Mouse (Mus musculus): ENCODE measurements at regions not wholly inside any gene's neighbourhood (a gene's known extent, or its start where the extent isn't known, plus 50 kb on each side); places are given as distances from the start of the nearest gene placed in this dataset.

DNA sequence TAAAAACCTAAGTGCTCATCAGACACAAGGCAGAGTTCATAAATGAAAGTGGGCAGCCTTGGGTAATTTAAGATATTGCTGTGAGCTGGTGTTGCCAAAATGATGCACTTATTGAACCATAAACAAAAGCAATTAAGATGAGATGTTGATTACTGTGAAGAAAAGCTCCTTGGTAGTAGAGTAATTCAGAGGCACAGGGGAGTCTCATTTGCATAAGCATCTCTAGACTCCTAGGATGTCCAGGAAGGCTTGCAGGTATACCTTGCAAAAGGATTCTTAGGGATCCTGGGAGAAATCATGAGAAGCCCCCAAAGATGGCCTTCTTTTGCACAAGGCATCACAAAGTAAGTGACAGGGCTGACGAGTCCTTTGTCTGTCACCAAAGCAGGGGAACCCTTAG lies 640.5 kb upstream of the Cdh11 start:
- no peak for DNase-seq (ENCODE audit: low read depth in 2 of 2, low spot score in 2 of 2)

DNA sequence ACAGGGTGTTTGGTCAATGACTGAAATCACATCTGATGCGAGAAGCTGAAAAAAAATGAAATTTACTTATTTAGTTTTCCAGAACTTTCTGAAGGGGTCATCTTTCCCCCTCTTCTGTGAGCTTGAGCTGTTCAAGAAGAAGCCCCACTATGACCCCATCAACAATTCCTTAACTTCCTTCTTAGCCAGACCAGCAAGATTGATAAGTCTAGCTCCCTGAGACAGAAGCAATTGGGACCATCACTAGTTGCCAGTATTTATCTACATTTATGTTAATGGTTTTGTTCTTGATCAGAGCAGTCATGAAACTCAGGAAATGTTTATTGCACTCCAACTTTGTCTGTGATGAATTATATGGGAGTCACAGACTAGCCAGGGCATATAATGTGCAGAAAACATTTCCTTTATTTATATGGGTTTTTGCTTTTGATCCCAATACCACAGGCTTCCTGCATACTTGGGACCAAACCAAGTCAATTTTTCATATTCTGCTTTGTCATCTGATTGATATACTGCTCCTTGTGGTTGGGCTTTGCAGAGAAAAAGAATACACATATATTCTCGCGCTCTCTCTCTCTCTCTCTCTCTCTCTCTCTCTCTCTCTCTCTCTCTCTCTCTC lies 645.5 kb upstream of the Cdh11 start:
- no peak for DNase-seq (ENCODE audit: low read depth in 2 of 2, low spot score in 2 of 2)

DNA sequence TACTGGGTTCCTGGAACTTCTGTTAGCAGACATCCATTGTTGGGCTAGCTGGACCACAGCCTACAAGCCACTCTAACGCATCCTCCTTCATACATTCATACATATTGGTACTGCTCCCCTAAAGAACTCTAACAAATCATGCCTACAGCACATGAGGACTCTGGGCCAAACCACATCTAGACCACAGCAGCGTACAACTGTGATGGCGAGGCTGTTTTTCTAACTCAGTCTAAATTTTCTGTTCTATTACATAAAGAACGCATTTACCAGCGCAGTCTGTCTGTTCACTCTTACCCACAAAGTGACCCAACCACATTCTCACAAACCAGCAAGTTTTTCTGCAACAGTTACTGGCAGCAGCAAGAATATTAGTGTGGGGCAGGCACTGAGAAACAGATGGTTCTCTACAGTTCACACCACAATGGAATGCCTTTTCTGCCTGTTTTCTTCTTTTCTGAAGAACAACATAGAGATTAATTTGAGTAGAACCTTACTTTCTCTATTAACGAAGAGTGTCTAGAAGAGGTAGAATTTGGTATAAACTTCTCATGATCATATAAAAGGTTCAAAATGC lies 648.2 kb upstream of the Cdh11 start:
- no peak for DNase-seq (ENCODE audit: low read depth in 2 of 2, low spot score in 2 of 2)

DNA sequence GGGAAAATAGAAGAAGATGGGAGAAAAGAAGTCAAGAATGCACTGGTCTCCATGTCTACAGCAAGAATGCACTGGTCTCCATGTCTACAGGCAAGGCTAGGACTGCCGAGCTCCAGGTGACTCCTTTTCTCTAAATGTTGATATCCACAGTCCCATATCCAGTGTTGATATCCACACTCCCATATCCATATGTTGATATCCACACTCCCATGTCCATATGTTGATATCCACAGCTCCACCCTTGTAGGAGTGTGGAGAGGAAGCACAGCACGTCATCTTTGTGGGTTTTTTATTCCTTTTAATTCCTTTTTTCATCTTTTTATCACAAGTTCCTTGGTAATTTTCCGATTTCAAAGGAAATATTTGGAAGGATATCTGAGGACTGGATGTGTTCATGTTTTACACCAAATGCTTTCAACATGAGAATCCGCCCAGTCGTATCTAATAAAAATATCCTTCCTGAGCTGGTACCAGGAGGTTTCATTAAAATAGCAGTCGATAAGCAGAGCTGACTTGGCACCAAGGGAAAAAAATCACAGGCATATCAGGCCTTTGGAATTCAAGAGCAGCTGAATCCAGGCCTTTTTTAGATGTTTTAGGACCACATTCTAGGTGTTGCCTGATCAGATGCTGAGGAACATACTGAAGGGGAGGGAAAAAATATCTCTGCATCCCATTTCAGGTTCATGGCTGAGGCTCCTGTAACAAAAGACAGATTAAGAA lies 653.7 kb upstream of the Cdh11 start:
- DNase-seq (ENCODE audit: low read depth in 2 of 2, low spot score in 2 of 2) = no peak

DNA sequence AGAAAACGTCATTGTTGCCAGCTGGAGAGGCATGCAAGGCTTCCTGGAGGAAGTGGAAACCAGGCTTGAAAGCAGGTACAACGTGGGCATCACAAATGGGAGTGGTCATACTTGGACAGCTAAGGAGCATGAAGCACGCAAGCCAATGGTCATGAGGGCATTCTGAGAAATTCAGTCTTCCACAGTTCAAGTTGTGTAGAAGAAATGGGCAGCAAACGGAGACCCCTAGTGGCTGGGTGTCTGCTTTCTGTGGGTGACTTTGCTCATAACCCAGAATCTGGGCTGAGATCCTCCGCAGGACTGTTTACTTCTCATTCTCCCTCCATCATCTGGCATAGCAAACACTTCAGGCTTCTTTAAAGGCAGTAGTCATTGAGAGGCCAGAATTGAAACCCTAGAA lies 655.7 kb upstream of the Cdh11 start:
- DNase-seq (ENCODE audit: low read depth in 2 of 2, low spot score in 2 of 2) = no peak

DNA sequence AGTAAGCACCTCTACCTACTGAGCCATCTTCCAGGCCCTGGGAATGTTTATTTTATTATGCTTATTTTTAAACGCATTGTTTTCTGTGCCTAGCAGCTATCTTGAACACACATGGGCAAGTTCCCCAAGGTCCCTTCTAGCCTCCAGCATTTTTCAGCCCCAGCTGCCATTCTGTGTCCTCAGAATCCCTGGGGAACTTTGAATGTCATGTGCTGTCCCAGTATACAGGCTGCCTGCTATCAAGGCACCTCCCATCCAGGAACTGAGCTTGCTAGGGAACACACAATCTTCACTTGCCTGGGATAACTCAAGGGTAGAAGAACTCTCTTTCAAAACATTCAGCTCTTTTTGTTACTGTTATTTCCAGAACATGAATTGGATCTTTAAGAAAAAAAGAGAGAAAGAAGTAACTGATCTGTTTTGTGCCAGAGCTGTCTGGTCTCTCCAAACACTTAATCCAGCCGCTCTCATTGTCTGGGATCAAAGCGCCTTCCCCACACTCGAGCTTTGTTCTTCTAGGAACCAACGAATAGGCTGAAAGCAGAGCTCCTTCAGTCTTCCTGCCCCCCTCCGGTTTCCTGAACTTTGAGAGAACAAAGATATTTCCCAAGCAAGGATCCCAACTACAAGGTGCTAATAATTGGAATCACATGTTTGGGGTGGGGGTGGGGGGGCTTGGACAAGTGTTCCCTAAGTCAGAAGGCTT lies 657.1 kb upstream of the Cdh11 start:
- DNase-seq (ENCODE audit: low read depth in 2 of 2, low spot score in 2 of 2) = no peak

DNA sequence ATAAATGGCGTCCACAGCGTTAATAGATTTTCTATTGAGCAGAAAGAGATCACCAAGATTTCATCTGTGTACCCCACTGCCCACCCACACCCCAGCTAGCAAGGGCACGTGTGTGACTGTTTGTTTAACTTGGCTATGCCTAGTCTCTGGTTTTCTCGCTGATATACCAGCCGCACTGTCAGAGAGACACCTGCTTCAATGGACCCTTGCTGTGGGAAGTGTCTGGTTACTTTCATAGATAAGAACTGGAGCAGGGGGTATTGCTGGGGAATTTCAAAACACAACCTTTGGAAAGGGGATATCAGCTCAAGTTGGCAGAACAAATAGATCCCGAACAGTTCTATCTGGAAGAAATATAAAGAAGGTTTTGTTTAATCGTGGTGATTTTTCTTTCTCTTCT lies 656.8 kb upstream of the Cdh5 start:
- no peak for DNase-seq (ENCODE audit: low read depth in 2 of 2, low spot score in 2 of 2)

DNA sequence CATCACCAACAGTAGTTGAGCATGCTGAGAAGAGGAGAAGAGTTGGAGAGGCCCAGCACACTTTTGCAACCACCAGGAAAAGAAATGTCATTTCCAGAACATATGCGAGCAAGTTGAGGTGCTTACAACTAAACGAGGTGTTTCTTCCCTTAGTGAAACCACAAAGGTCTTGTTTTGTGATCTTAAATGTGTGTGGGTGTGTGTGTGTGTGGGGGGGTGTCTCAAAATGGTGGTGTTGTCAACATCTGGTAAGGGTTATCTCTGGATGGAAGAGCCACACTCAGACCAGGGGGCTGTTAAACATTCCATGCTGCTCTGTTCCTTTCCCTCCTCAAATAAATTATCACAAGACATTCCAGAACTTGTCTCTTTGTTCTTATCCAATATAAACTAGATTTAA lies 656.0 kb upstream of the Cdh5 start:
- DNase-seq (ENCODE audit: low read depth in 2 of 2, low spot score in 2 of 2) = no peak

DNA sequence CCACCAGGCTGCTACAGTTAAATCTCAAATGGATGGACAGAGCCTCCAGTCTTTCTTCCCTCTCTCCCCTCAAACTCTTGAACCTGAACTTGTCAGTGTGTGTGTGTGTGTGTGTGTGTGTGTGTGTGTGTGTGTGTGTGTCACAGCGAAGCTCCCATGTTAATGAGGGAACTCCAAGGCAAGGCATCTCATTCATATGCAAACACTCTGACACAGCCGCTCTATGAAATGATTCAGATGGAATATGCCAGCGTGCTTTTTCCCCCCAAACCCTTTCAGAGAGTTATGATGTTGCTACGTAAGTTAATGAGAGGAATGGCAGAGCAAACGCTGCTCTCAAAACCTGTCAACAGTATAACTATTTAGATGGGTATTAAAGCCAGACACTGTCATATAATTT lies 653.5 kb upstream of the Cdh5 start:
- DNase-seq (ENCODE audit: low read depth in 2 of 2, low spot score in 2 of 2) = no peak

DNA sequence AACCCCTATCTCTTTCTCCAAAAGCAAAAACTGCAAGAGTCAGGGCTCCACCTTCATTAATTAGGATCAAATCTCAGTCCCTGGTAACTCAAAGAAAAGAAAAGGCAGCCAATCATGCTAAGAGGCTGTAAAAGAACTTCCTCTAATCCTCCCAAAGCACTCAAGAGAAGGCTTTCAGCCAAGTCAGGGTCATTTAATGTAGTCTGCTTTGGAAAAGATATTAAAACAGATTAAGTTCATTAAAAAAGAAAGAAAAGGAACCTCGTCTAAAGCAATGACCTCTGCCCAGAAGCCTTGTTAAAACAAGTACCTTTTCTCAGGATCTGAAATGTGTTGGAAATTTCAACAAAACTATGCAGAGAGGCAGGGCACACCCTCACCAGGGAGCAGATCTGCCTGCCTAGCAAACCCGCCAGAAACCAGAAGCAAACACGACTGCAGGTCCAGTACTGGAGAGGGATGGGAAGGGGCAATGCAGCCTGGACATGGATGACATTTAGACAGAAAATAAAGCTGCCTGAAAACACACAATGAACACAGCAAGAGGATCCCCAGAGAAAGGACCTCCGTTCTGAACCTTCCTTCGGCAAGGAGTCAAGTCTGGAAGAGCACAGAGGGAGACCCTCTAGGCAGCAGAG lies 649.9 kb upstream of the Cdh5 start:
- no peak for DNase-seq (ENCODE audit: low read depth in 2 of 2, low spot score in 2 of 2)

DNA sequence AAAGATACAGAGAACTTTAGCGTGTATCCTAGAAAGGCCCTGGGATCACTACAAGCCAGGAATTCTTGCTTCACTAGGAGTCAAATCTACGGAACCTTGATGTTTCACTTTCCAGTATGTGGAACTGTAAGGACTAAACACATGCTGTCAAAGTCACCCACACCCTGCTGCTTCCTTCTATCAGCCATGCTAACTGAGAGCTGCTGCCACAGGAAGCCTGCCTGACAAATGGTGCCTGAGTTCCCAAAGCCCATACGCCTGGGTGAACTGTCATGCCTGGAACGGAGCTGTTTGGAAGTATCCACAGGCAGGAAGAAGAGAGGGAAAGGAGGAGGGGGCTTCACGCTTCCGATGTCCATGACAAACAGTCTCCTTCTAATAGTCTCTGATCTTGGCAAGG lies 644.2 kb upstream of the Cdh5 start:
- DNase-seq (ENCODE audit: low read depth in 2 of 2, low spot score in 2 of 2) = no peak

DNA sequence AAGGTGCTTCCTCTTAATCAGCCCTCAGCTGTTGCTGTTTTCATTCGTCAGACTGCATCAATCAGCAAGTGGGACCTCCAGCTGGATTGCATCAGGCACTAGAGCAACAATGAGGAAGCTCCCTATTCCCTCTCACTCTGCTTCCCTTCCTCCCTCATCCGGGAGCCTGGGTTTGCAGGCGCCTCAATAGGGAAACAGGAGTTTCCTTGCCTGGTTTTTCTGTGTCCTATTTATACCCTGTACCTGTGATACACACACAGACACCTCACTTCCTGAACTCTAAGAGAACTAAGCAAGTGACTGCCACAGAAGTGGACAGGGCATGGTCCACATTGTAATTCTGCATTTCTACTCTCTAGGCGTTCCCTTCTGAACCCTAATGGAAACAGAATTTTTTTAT lies 637.9 kb upstream of the Cdh5 start:
- DNase-seq (ENCODE audit: low read depth in 2 of 2, low spot score in 2 of 2) = no peak

DNA sequence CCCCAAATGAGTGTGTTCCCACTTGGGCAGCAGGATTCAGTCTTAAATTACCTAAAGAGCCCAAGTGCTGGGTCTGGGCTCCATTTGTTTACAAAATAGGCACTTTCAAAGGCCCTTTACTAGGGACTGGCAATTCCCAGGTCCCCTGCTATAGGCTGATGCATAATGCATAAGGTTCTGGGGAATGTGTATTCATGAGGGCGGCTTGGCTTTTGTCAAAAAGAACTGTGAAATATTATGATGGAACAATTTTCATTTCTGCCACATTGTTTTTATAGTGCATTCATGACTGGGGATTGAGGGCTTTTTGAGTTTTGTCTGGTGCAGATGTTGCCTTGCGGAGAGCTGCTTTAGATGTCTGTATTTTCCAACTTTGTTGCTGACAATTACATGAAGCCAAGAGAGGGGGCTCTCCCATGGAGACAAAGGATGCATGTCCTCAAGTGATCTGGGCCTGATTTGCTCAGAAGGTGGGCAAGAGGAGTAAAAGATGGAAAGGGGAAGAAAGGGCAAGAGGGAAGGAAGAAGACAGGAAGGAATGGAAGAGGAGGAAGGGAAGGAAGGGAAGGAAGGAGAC lies 636.6 kb upstream of the Cdh5 start:
- no peak for DNase-seq (ENCODE audit: low read depth in 2 of 2, low spot score in 2 of 2)

DNA sequence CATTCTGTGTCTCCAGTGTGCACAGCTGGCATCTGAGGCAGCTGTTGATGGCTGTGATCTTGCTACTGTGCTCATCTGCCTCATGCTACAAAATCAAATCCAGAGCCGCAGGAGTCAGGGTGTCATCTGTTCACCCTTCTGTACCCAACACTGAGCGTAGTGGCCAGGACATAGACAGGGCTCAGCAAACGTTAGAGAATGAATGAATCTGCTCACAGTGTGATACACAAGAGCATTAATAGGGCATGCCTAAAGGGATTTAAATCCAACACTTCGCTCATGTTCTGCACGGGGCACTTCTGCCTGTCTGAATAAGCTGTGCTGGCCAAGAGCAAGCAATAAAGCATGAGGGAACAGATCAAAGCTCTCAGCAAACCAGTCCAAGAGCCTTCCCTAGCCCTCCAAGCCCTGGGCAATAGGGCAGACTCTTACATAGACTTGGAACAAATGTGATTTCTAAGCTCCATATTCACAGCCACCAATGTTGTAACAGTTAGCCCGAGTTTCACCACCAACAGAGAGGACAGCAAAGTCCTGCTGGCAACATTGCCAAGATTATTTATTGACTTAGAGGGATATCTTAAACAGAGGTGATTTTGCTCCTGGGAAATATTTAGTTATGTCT lies 633.8 kb upstream of the Cdh5 start:
- no peak for DNase-seq (ENCODE audit: low read depth in 2 of 2, low spot score in 2 of 2)

DNA sequence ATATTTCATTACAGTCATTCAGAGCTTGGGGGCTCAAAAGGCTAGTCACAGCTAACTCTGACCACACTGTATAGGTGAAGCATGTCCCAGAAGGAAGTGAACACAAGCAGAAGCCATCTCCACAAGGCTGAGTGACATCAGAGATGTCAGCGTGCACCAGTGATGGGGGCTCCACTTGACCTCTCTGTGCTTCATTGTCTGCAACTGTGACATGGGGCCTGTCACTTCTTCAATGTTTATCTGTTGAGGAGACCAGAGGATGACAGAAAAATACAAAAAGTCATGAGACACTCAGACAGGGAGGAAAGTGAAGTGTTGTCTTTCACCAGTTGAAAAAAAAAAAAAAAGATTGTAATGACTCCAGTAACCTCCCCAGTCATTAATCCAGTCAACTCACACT lies 632.4 kb upstream of the Cdh5 start:
- DNase-seq (ENCODE audit: low read depth in 2 of 2, low spot score in 2 of 2) = no peak

DNA sequence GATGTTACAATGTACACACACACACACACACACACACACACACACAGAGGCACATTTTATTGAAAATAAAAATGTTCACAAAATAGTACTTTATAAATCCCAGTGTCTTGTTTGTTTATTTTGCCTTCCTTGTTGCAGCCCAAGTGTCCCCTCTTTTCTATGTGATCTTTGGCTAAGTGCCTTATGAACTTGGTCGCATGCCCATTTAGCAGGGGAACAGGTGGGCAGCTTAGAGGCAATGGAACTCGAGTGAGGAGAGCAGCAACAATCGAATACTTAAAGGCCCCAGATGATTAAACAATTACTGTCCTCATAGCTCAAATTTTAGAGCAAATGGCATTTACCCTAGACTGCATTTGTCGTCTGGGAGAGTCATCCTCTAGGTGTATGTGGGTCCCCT lies 631.1 kb upstream of the Cdh5 start:
- DNase-seq (ENCODE audit: low read depth in 2 of 2, low spot score in 2 of 2) = no peak

DNA sequence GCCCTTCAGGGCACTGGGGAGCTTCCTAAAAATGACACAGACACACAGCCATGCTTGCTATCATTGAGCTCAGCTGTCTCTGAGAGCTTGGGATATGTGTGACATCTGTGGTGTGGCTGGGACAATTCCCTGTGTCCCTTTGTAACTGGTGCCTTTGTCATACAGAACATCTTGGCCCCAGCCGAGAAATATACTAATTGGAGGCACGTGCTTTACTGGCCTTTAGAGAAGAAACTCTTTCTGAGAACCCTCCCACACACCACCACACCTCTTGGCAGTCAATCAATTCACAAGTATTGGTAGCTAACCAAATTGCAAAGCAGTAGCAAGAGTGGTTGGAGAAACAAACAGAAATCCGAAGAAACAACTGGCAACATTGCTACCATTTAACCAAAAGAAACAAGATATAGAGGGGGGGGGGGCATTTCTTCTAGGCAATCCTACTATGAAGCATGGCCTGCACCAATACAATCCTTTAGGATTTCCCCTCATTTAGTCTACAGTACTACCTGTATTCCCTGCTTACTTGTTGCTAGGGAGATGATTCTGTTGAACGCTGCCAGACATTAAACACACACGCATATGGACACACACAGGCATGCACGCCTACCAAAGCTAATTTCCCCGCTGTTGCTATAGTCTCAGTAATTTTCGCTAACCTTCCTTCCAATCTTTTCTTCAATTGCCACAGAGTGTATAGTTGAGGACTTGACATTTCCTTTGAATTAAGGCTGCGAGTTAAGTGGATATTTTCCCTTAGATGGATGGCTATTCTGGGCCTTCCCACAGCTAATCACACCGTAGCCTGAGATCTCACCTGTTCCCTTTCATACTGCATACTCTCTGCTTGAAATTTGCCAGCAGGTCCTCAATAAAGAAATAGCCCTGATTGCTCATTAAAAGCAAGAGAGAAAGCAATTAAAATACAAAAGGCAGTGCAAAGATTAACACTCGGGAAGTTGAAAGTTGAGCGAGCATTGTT lies 625.3 kb upstream of the Cdh5 start:
- DNase-seq (ENCODE audit: low read depth in 2 of 2, low spot score in 2 of 2) = no peak

DNA sequence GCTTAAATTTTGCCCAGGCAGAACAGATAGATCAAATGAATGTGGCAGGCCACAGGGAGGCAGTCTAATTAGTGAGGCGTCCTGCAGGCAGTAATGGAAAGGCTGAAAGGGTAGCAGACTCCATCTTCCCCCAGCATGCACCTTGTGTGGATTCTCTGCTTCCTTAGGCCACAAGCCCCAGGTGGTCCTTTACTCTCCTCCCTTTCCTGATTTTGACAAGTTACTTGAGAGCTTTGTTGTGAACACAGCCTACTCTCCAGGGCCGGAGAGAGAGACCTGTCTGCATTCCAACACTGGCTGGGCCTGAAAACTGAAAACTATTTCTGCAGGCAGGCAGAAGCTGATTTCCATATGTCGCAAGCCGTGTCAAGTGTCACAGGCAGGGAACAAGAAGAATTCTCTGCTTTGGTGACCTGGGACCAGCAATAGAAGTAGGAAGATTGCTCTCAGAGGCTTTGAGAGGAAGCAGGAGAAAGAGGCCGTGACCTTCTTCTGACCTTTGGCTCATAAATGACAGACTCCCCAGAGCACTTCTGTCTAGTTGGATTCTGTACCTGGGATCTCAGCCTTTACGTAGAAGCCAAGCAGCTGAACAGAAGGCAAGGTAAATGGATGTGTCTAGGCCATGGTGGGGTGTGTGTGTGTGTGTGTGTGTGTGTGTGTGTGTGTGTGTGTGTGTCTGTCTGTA lies 619.2 kb upstream of the Cdh5 start:
- no peak for DNase-seq (ENCODE audit: low read depth in 2 of 2, low spot score in 2 of 2)

DNA sequence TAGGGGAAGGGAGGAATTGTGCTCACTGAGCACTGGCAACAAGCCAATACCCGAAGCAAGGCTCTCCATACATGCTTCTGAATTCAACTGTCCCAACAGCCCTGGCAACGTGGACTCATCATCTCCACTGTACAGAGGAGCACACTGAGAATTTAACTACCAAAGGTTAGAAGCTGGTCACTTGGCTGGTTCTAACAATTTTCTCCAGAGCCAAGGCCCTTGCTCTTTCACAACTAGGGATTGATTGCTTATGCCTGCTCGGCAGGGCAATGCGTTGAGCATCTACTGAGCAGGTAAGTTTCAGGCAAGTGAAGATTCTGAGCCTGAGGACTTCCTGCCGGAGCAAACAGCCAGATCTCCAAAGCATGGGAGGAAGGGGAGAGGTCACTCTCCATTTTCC lies 616.0 kb upstream of the Cdh5 start:
- no peak for DNase-seq (ENCODE audit: low read depth in 2 of 2, low spot score in 2 of 2)
